Mouse (Mus musculus) kidney, embryonic 15.5 days (tissue): ENCODE results near the gene Fam205a3. TPM values are rescaled to one million over a fixed set of nuclear protein-coding genes. Genes with fewer than 3 reads are reported as not detected.
"Not testable (repeated sequence)": the region's sequence is repeated elsewhere in the genome, so short reads cannot be mapped to it uniquely, and the experiment has no call there.

ENCODE experiments used
- ATAC-seq: fragments of 200-750 bp; cut with Nextera tagmentation; replicated peaks from 2 replicates; pipeline ENCODE4 v1.8.0; 2017; ENCODE audit warnings: moderate TSS enrichment; ENCODE audit not compliant: low FRiP score
- H3K27ac ChIP-seq: fragments of 300-500 bp; sonication (generic); 2 replicates; pipeline ENCODE4 v1.5.1; 2015; ENCODE audit warnings: mild to moderate bottlenecking, inconsistent platforms
- H3K27me3 ChIP-seq: fragments of 300-500 bp; sonication (generic); 2 replicates; pipeline ENCODE4 v1.6.1; 2015; ENCODE audit warnings: inconsistent platforms
- H3K36me3 ChIP-seq: fragments of 300-500 bp; sonication (generic); 2 replicates; pipeline ENCODE4 v1.6.1; 2015; ENCODE audit warnings: inconsistent platforms
- H3K4me1 ChIP-seq: fragments of 300-500 bp; sonication (generic); 2 replicates; pipeline ENCODE4 v1.6.1; 2015; ENCODE audit warnings: inconsistent platforms
- H3K4me2 ChIP-seq: fragments of 300-500 bp; sonication (generic); 2 replicates; pipeline ENCODE4 v1.6.1; 2015; ENCODE audit warnings: moderate library complexity, mild to moderate bottlenecking, inconsistent platforms
- H3K4me3 ChIP-seq: fragments of 300-500 bp; sonication (generic); replicated peaks from 2 replicates; pipeline ENCODE4 v1.5.1; 2015; ENCODE audit warnings: mild to moderate bottlenecking, inconsistent platforms
- H3K9ac ChIP-seq: fragments of 300-500 bp; sonication (generic); 2 replicates; pipeline ENCODE4 v1.6.1; 2015; ENCODE audit warnings: mild to moderate bottlenecking, inconsistent platforms
- H3K9me3 ChIP-seq: fragments of 300-500 bp; sonication (generic); replicated peaks from 2 replicates; pipeline ENCODE4 v1.6.1; 2016; ENCODE audit warnings: inconsistent platforms
- WGBS: fragments of 180-500 bp; shearing (Covaris S2); methylation state at CpG from one replicate; pipeline ENCODE4 v1.1.7; 2015; ENCODE audit warnings: mixed read lengths; 5-methylcytosine and 5-hydroxymethylcytosine counted together
- polyA plus RNA-seq: library from polyadenylated mRNA; unstranded; fragments of >200 nt; fragmentation: Nextera tagmentation; extraction: Ambion mirVana; gene quantifications from 2 replicates; pipeline ENCODE4 v1.2.1, GENCODE M21; 2015

The Fam205a3 gene
- polyA plus RNA-seq = not detected in 2 replicates

DNA sequence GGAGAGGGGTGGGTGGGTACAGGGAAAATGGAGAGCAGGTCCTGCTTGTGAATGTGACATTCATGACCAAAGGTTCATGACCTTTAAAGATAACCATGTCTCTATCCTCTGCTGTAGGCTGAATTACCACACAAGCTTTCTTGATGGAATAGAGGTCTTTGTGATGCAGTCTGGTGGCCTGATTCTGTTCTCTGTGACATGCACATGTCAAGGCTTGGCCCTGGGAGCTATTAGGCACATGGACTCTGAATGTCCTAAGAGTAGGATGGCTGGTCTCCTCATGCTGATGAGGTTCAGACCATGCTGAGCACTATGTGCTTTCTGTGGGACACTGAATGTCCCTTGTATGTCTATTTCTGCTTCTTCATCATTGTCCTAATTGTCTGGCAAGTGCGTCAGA, at the start of gene Fam205a3:
TSS of gene Fam205a3 (plus strand) at position 301 of the 400 bp plus-strand sequence.
- H3K27me3 ChIP-seq, H3K4me3 ChIP-seq: not testable (repeated sequence)

GRCm38 (mm10) chr4:42293967-42294366, 24.2 kb upstream of the Fam205a3 start, which contains the start of gene Gm21953:
TSS of gene Gm21953 (plus strand) at chr4:42294267.
- not testable (repeated sequence) for H3K9ac ChIP-seq, ATAC-seq, H3K36me3 ChIP-seq, H3K27ac ChIP-seq, H3K27me3 ChIP-seq, H3K4me3 ChIP-seq, H3K4me1 ChIP-seq, H3K9me3 ChIP-seq, H3K4me2 ChIP-seq
- WGBS = no CpG with 5 or more reads among the region's 18 CpGs

More for the DNA sequence above, at the start of gene Fam205a3:
- H3K27ac ChIP-seq, H3K4me2 ChIP-seq, H3K36me3 ChIP-seq, ATAC-seq, H3K4me1 ChIP-seq, H3K9ac ChIP-seq, H3K9me3 ChIP-seq: not testable (repeated sequence)
- WGBS = no CpG with 5 or more reads among the region's 1 CpGs

Other genes with a start within 250 kb of the Fam205a3 start
- not detected in 2 replicates for gene Gm3893, start 227.1 kb upstream of the Fam205a3 start, polyA plus RNA-seq
- 12.0 TPM in 1 of 2 replicates, not detected in the other for gene Gm13304, start 203.5 kb upstream of the Fam205a3 start, polyA plus RNA-seq
- not detected in 2 replicates for gene Gm13306, start 164.9 kb upstream of the Fam205a3 start, polyA plus RNA-seq
- 0.52 TPM in 1 of 2 replicates, not detected in the other for gene Gm13305, start 149.7 kb upstream of the Fam205a3 start, polyA plus RNA-seq
- not detected in 2 replicates for gene Gm10600, start 77.7 kb upstream of the Fam205a3 start, polyA plus RNA-seq
- 0.68 TPM in 1 of 2 replicates, not detected in the other for gene Ccl21b, start 62.6 kb upstream of the Fam205a3 start, polyA plus RNA-seq
- not detected in 2 replicates for gene Gm21953, start 24.1 kb upstream of the Fam205a3 start, polyA plus RNA-seq
- gene Gm21586, start 121.0 kb downstream of the Fam205a3 start, polyA plus RNA-seq = not detected in 2 replicates
- gene Gm2163, start 148.4 kb downstream of the Fam205a3 start, polyA plus RNA-seq = 0.06 and 0.09 TPM in 2 replicates
- gene Fam205a2, start 209.8 kb downstream of the Fam205a3 start, polyA plus RNA-seq = not detected in 2 replicates